Mouse (Mus musculus) forebrain, postnatal 0 days (tissue): ENCODE measurements around the gene Map1a. TPM values are rescaled to one million over a fixed set of nuclear protein-coding genes. Genes with fewer than 3 reads are reported as not detected.

Source experiments
- ATAC-seq: fragments of 200-750 bp; cut with Nextera tagmentation; 2 replicates; pipeline ENCODE4 v1.8.0; 2017; ENCODE audit warnings: mild to moderate bottlenecking, moderate library complexity
- DNase-seq: peaks from one replicate; pipeline ENCODE4 v3.0.0-alpha.2; 2015
- H3K27ac ChIP-seq: fragments of 300-500 bp; sonication (generic); 2 replicates; pipeline ENCODE4 v1.5.1; 2014; ENCODE audit warnings: low read depth, mild to moderate bottlenecking, antibody characterized with exemption, low read length, moderate library complexity, mixed read lengths
- H3K27me3 ChIP-seq: fragments of 300-500 bp; sonication (generic); 2 replicates; pipeline ENCODE4 v1.6.1; 2014; ENCODE audit warnings: mild to moderate bottlenecking, low read length, mixed read lengths; ENCODE audit not compliant: insufficient read depth
- H3K36me3 ChIP-seq: fragments of 300-500 bp; sonication (generic); 2 replicates; pipeline ENCODE4 v1.6.1; 2014; ENCODE audit warnings: mild to moderate bottlenecking, moderate library complexity; ENCODE audit not compliant: insufficient read depth
- H3K4me1 ChIP-seq: fragments of 300-500 bp; sonication (generic); 2 replicates; pipeline ENCODE4 v1.6.1; 2014; ENCODE audit warnings: antibody characterized with exemption; ENCODE audit not compliant: insufficient read depth
- H3K4me2 ChIP-seq: fragments of 300-500 bp; sonication (generic); 2 replicates; pipeline ENCODE4 v1.6.1; 2014; ENCODE audit warnings: low read depth, mild to moderate bottlenecking, moderate library complexity
- H3K4me3 ChIP-seq: fragments of 300-500 bp; sonication (generic); 2 replicates; pipeline ENCODE4 v1.5.1; 2014; ENCODE audit warnings: low read depth, low read length, mixed read lengths
- H3K9ac ChIP-seq: fragments of 300-500 bp; sonication (generic); 2 replicates; pipeline ENCODE4 v1.6.1; 2014; ENCODE audit warnings: mild to moderate bottlenecking
- H3K9me3 ChIP-seq: fragments of 300-500 bp; sonication (generic); 2 replicates; pipeline ENCODE4 v1.6.1; 2016; ENCODE audit warnings: low read length
- CTCF ChIP-seq: sonication (generic); IDR thresholded peaks from 2 replicates; pipeline ENCODE4 v1.5.1; 2016; ENCODE audit warnings: antibody characterized with exemption, control low read depth, low read depth
- WGBS: fragments of 180-500 bp; shearing (Covaris S2); extraction: QIAGEN DNeasy Blood & Tissue Kit; methylation state at CpG from one replicate; pipeline ENCODE4 v1.1.7; 2014; 5-methylcytosine and 5-hydroxymethylcytosine counted together
- polyA plus RNA-seq: library from polyadenylated mRNA; unstranded; fragments of >200 nt; fragmentation: Nextera tagmentation; extraction: Ambion mirVana; gene quantifications from 2 replicates; pipeline ENCODE4 v1.2.1, GENCODE M21; 2015
- total RNA-seq: library from RNA; depleted of rRNA; stranded (reverse); fragments of >200 nt; gene quantifications from 2 replicates; pipeline ENCODE4 v1.2.3, GENCODE M21; 2014

The Map1a gene
- total and polyA plus RNA-seq, 2 experiments from 2014 or later, result 27.4 to 76.0 TPM

GRCm38 (mm10) chr2:121271928-121272516, 17.4 kb upstream of the Map1a start:
- Histone ChIP-seq H3K9ac (peak overlapping the region; percentile 77), H3K27ac (peak overlapping the region; percentile 89), H3K4me3 (peak overlapping the region; percentile 73), H3K4me1 (peaks cover 16% of the 10 kb centered on the region; the same call in 1 of the 2 replicates), H3K4me2 (peak overlapping the region; percentile 63), H3K36me3 (peaks cover 24% of the 10 kb centered on the region), H3K27me3 (no peaks in the 10 kb centered on the region), H3K9me3 (no peaks in the 10 kb centered on the region)
- peak; percentile 66 for DNase-seq
- no peak for TF ChIP-seq CTCF
- ATAC-seq, result peak; percentile 8
- 8% methylated on average over 4 of the region's 4 CpGs for WGBS

- no peak overlapping the region for H3K4me3 ChIP-seq
- no peaks in the 10 kb centered on the region for H3K27me3 ChIP-seq
- ATAC-seq, result no peak
- peak; percentile 39 for DNase-seq
- no peaks in the 10 kb centered on the region for H3K9me3 ChIP-seq
- H3K27ac ChIP-seq, result peak overlapping the region; percentile 72; the same call in 1 of the 2 replicates
- no peak overlapping the region for H3K9ac ChIP-seq
- TF ChIP-seq CTCF, result no peak
- H3K36me3 ChIP-seq, result no peaks in the 10 kb centered on the region
- H3K4me2 ChIP-seq, result no peak overlapping the region
- peaks cover 9% of the 10 kb centered on the region; the same call in 1 of the 2 replicates for H3K4me1 ChIP-seq
- WGBS, result 28% methylated on average over 2 of the region's 2 CpGs
Observed at GRCm38 (mm10) chr2:121287850-121288249, 1.6 kb upstream of the Map1a start.

GRCm38 (mm10) chr2:121289730-121290540, 535 bp downstream of the Map1a start:
- Histone ChIP-seq H3K9ac (peak overlapping the region; percentile 54), H3K36me3 (no peaks in the 10 kb centered on the region), H3K9me3 (no peaks in the 10 kb centered on the region), H3K27ac (peak overlapping the region; percentile 72), H3K27me3 (no peaks in the 10 kb centered on the region), H3K4me2 (peak overlapping the region; percentile 80), H3K4me3 (peak overlapping the region; percentile 62), H3K4me1 (peaks cover 18% of the 10 kb centered on the region)
- DNase-seq (peak; percentile 27), ATAC-seq (peak; percentile 55)
- 2% methylated on average over 36 of the region's 36 CpGs for WGBS
- TF ChIP-seq CTCF, result peak; percentile 54

- Histone ChIP-seq H3K4me1 (peaks cover 25% of the 10 kb centered on the region), H3K27me3 (no peaks in the 10 kb centered on the region), H3K27ac (no peak overlapping the region)
Observed at GRCm38 (mm10) chr2:121292316-121293013, 3.1 kb downstream of the Map1a start.

GRCm38 (mm10) chr2:121294182-121294581, 4.8 kb downstream of the Map1a start:
- peak overlapping the region; percentile 62; the same call in 1 of the 2 replicates for H3K9ac ChIP-seq
- H3K27ac ChIP-seq, result 0 out of 2 replicates have a peak overlapping the region, but pooled peaks have one; percentile 79
- peak overlapping the region; percentile 88 for H3K4me2 ChIP-seq
- no peaks in the 10 kb centered on the region for H3K9me3 ChIP-seq
- peak overlapping the region; percentile 67 for H3K4me3 ChIP-seq
- H3K4me1 ChIP-seq, result peaks cover 24% of the 10 kb centered on the region
- no peaks in the 10 kb centered on the region for H3K27me3 ChIP-seq
- 45% methylated on average over 4 of the region's 4 CpGs for WGBS
- peaks cover 5% of the 10 kb centered on the region for H3K36me3 ChIP-seq
- DNase-seq (no peak), ATAC-seq (no peak)
- TF ChIP-seq CTCF, result no peak

More at GRCm38 (mm10) chr2:121292316-121293013, 3.1 kb downstream of the Map1a start:
- H3K9ac ChIP-seq, result no peak overlapping the region
- H3K4me3 ChIP-seq, result no peak overlapping the region
- no peak overlapping the region for H3K4me2 ChIP-seq
- no peak for ATAC-seq
- WGBS, result 66% methylated on average over 5 of the region's 5 CpGs
- H3K9me3 ChIP-seq, result no peaks in the 10 kb centered on the region
- H3K36me3 ChIP-seq, result no peaks in the 10 kb centered on the region
- no peak for DNase-seq
- TF ChIP-seq CTCF, result 0 out of 2 replicates have a peak, but pooled peaks have one; percentile 36

- peak overlapping the region; percentile 79 for H3K27ac ChIP-seq
- peaks cover 13% of the 10 kb centered on the region for H3K36me3 ChIP-seq
- ATAC-seq (peak; percentile 89), DNase-seq (peak; percentile 81)
- H3K4me1 ChIP-seq, result peaks cover 24% of the 10 kb centered on the region
- TF ChIP-seq CTCF, result no peak
- peak overlapping the region; percentile 62 for H3K9ac ChIP-seq
- WGBS, result under 1% methylated on average over 18 of the region's 18 CpGs
- no peaks in the 10 kb centered on the region for H3K27me3 ChIP-seq
- H3K4me2 ChIP-seq, result peak overlapping the region; percentile 88
- H3K9me3 ChIP-seq, result no peaks in the 10 kb centered on the region
- peak overlapping the region; percentile 67 for H3K4me3 ChIP-seq
Observed at GRCm38 (mm10) chr2:121294753-121295607, 5.6 kb downstream of the Map1a start.
